Mouse (Mus musculus) heart, adult 2 months (tissue): Measurements from ENCODE around the gene Olfr56.

Experiments
- CTCF ChIP-seq: fragments of 200-600 bp; IDR thresholded peaks from 2 replicates; pipeline ENCODE4 v1.8.1; 2022; ENCODE audit warnings: antibody characterized with exemption, mild to moderate bottlenecking, moderate library complexity
- EP300 ChIP-seq: fragments of 200-500 bp; IDR thresholded peaks from 2 replicates; pipeline ENCODE4 v1.6.1; 2011; ENCODE audit warnings: low read depth, low read length, control low read depth; ENCODE audit not compliant: insufficient read depth
- POLR2A ChIP-seq: fragments of 200-500 bp; IDR thresholded peaks from 2 replicates; pipeline ENCODE4 v1.6.1; 2011; ENCODE audit warnings: mild to moderate bottlenecking, low read depth, low read length, control low read depth; ENCODE audit not compliant: insufficient read depth

DNA sequence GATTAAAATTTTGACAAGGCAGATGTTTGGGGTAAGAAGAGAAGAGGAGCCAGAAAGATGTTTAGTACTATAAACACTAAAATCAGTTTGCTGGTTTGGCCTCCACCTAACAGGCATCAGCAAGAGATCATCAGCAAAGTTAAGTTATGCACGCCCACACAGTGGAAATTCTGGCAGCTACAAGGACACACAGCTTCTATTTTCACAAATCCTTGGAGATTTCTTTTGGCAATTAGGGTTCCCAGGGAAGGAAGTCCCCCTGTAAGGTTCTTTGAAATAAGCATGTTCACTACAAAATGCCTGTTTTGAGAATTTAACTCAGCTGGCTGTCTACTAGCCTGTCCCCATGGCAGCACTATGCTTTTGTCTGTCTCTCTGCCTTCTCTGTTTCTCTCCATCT lies 132.3 kb downstream of the Olfr56 start:
- no peak for TF ChIP-seq CTCF
- TF ChIP-seq POLR2A: no peak
- no peak for TF ChIP-seq EP300
